Mouse (Mus musculus): ENCODE data around the gene Dbi.
A peak's percentile ranks its signal among the peaks of the same experiment; 100 is the strongest.

Dbi gene

DNA sequence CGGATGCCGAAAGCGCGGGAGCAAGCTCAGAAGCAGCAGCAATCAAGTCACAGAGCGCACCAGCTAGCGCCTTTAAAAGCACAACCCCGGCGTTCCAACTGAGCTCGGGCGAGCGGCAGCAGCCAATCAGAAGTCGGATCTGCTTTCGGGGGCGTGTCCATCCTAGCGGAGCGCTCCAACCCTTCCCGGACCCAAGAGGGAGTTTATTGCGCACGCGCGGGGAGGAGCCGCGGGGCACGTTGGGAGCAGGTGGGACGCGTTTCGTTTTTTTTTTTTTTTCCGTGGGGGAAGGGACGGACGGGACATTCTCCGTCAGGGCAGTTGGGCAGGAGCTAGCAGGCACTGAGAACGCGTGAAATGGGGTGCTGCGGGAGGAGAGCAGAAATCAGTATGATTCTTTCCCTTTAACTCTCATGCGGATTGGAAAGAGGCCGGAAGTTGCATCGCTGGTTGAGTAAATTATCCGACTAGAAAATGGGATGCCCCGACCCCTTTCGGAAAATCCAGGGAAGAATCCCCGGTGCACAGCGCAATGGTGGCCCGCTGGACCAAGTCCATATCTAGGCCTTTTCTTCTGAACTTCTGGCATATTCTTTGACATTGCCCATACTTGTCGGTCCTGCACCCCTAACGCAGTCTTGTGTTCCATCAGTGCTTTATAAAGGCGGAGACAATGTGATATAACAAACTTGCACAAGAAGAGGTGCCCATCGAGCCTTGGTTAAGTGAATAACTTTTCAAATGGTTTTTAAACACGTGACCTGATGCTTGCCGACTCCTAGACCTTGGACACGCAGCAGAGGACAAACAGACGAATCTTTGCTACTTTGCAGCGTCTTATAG is at the start of gene Dbi, which contains the start of gene 3110009E18Rik:
Dbi (minus strand) TSS at position 110 of the 843 bp plus-strand sequence.
3110009E18Rik (plus strand) TSS at position 219 of the 843 bp plus-strand sequence.
- DNase-seq (ENCODE audit: low spot score) = peak; percentile 99

DNA sequence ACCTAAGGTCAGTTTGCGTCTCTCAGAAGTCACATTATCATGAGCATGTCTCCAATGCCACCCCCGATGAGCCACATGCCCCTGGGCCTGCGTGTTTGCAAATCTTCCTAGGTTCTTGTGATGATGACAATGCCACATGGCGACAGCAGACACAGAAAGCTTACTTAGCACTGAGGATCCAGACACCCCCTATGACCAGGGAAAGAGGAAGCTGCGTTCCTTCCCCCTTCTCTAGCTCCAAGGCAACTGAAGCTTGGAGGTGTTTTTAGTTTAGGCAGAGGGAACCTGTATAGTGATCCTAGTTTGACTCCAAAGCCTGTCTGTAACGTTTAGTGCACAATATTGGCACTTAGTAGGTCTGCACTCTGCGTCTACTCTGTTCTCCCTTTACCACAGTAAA is 49.4 kb upstream of the Dbi start:
- no peak for DNase-seq (ENCODE audit: low spot score)

GRCm38 (mm10) chr1:120168674-120169073 is 47.8 kb upstream of the Dbi start:
- no peak for DNase-seq (ENCODE audit: low spot score)

DNA sequence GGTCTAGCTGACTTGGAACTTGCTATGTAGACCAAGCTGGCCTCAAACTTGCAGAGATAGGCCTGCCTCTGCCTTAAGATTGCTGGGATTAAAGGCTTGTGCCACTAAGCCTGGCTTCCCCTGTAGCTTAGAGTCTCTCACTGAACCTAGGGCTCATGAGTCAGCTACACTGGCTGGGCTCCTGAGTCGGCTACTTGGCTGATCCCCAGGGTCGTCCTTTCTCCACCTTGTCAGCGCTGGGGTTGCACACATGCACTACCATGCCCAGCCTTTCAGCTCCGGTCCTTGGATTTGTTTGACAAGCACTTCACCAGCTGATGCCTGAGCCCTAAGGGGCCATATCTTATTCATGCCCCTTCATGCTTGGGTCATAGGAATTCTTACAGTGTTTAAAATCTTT is 47.1 kb upstream of the Dbi start:
- no peak for DNase-seq (ENCODE audit: low spot score)

DNA sequence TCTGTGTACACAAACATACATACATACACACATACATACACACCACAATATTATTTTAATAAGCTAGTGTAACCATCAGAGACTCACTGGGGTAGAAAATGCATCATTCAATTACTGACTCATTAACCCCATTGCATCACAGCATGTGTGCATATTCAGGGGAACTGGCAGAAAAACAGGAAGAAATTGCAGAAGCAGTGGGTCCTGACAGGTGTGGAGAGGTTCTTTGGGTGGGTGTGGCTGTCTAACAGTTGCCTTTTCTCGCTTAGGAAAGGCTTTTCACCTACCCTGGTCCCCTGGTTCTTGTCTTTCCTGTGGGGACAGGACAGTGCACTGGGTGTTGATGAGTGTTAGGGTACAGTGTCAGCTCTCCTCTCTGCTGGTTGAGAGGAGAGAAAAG is 41.7 kb upstream of the Dbi start:
- DNase-seq (ENCODE audit: low spot score) = no peak

GRCm38 (mm10) chr1:120161502-120161901 is 40.6 kb upstream of the Dbi start:
- DNase-seq (ENCODE audit: low spot score) = no peak

DNA sequence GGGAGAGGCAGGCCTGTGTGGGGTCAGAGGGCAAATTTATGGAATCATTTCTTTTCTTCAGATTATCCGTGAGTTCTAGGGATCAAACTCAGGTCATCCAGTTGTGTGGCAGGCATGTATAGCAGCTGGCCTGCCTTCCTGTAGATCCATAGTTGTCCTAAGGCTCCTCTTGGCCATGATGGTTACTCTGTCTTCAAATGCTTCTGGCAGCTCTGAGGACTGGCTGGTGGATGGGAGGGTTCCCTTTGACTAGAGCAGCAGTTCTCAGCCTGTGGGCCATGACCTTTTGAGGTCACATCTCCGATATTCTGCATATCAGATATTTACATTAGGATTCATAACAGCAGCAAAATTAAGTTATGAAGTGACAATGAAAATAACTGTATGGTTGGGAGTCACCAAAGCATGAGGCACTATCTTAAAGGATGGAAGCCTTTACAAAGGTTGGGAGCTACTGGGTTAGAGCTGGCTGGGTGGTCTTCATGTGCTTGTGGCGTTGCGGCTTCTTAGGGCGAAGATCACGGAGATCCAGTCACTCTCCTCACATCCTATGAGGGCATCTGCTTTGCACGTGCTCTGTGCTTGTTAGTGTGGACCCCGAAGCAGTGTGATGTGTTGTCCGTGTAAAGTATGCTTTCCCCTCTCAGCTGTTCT is 37.7 kb upstream of the Dbi start:
- no peak for DNase-seq (ENCODE audit: low spot score)

GRCm38 (mm10) chr1:120155325-120155724 is 34.4 kb upstream of the Dbi start:
- no peak for DNase-seq (ENCODE audit: low spot score)

DNA sequence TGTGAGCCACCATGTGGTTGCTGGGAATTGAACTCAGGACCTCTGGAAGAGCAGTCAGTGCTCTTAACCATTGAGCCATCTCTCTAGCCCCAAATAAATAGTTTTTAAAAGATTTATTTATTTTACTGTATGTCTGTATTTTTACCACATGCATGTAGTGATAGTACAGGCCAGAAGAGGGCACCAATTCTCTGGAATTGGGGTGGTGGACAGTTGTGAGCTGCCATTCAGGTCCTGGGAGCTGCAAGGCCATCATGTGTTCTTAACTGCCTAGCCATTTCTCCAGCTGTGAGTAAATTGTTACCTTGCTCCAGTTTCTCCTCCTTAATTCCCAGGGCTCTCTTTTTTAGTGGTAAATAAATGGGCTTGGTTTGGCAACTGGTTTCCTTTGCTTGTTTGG is 33.4 kb upstream of the Dbi start:
- DNase-seq (ENCODE audit: low spot score) = peak; percentile 36

GRCm38 (mm10) chr1:120146994-120147393 is 26.1 kb upstream of the Dbi start:
- DNase-seq (ENCODE audit: low spot score) = no peak

- DNase-seq (ENCODE audit: low spot score) = no peak
Measured at GRCm38 (mm10) chr1:120145527-120146216, 24.8 kb upstream of the Dbi start.

- peak; percentile 20 for DNase-seq (ENCODE audit: low spot score)
Measured at GRCm38 (mm10) chr1:120142551-120142950, 21.7 kb upstream of the Dbi start.

- no peak for DNase-seq (ENCODE audit: low spot score)
Measured at GRCm38 (mm10) chr1:120140144-120140693, 19.3 kb upstream of the Dbi start.

DNA sequence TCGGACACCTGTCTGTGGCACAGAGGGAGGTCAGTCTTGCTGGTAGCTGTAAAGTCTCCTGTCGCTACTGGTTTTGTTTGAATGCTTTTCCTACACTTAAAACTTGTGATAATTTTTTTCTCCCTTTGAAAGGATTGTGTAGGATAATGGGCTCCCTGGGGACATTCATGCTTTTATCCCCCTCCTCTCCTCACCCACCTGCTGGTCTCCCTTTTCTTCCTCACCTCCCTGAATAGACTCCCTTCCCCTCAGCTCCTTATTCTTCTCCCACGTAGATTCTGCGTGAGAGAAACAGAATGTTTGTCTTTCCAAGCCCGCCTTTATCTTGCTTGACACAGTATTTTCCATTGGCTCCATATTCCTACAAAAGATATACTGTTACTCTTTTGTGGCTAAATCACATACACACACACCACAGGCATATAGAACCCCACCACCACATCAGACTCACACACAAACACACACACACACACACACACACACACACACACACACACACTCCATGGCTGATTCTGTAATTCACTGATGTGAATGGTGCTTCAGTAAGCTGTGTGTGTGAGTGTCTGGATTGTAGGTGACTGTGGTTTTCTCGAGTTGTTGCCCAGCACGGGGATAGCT is 18.2 kb upstream of the Dbi start:
- DNase-seq (ENCODE audit: low spot score) = no peak

- peak; percentile 66 for DNase-seq (ENCODE audit: low spot score)
Measured at GRCm38 (mm10) chr1:120135934-120136786, 15.3 kb upstream of the Dbi start.

GRCm38 (mm10) chr1:120132376-120132775 is 11.5 kb upstream of the Dbi start:
- DNase-seq (ENCODE audit: low spot score) = no peak

GRCm38 (mm10) chr1:120126318-120126717 is 5.4 kb upstream of the Dbi start:
- no peak for DNase-seq (ENCODE audit: low spot score)

DNA sequence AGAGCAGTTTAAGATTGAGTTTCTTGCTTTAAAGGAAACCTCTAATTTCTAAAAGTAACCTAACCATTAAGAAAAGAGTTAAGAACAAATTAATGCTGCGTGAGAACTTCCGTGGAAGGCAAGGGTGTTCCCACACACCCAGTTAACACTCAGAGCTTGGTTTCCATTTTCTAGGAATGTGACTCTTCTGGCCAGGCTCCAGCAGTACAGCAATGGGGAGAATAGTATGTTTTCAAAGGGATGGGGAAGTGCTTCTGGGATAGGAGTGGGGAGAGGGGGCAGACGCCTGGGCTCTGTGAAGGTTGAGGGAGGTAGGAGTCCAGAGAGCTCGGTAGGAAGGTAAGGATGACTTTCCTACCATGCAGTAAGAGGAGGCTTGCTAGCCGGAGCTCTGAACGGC is 4.6 kb upstream of the Dbi start:
- DNase-seq (ENCODE audit: low spot score) = no peak

DNA sequence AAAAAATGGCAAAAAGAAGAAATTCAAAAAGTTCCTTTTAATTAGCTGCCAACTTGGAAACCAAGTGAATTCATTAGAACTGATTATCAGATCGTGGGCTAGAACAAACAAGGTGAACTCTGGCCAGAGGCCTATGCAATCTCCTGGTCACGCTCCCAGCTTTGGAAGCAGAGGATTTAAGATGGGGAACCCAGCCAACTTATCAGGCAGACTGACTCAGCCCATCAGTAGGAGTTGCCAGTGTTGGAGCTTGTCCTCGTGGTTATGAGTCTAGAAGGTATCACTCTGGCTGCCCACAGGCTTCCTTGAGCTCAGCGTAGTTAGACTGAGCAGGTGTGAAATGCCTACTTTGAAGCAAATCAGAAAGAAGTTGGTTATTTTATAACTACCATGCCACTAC is 4.0 kb upstream of the Dbi start:
- DNase-seq (ENCODE audit: low spot score) = peak; percentile 58

- DNase-seq (ENCODE audit: low spot score) = no peak
Measured at GRCm38 (mm10) chr1:120122634-120123383, 1.9 kb upstream of the Dbi start.

All from urinary bladder, postnatal 14 days (tissue).